ENCODE assay signal across 18 mouse cellular contexts in genomic region chr2:166096834-166097233, GRCm38 (mm10). TPM values are rescaled to one million over a fixed set of nuclear protein-coding genes. Genes with fewer than 3 reads are reported as not detected.
DNase-seq lines count a peak whose midpoint lies in the region; ATAC-seq and TF ChIP-seq lines count a peak whose summit lies in the region.
"Had no signal": no experiment of that assay in that cellular context is flagged by ENCODE, and none has a peak within 500 bp of the region (broad histone marks: within the 10 kb centered on the region; RNA-seq: fewer than 3 reads in every experiment).

No protein-coding gene starts in this region.

- H3K4me3 ChIP-seq in kidney, adult 2 months (ENCODE audit: insufficient read depth, low read depth, low read length): no peak overlapping the region
- no peak overlapping the region for H3K4me3 ChIP-seq in kidney, embryonic 15.5 days (replicated peaks)
- H3K4me3 ChIP-seq in lung, embryonic 14.5 days (ENCODE audit: low read depth, low read length): no peak overlapping the region
- no peak overlapping the region for H3K4me3 ChIP-seq in MEL (ENCODE audit: control insufficient read depth in 1 of 2, insufficient read depth in 1 of 2, low read depth in 2 of 2, low read length in 2 of 2)
- H3K4me3 ChIP-seq in cortical plate, adult 2 months (ENCODE audit: insufficient read depth, low read length): no peak overlapping the region
- H3K4me3 ChIP-seq in midbrain, embryonic 10.5 days: no peak overlapping the region
- H3K4me3 ChIP-seq: forebrain, embryonic 12.5 days; hindbrain, embryonic 15.5 days; liver, embryonic 13.5 days; megakaryocyte, embryonic 14.5 days had no signal

- H3K27me3 ChIP-seq in kidney, adult 2 months (replicated peaks; ENCODE audit: control insufficient read depth, insufficient read depth, low read length): no peaks in the 10 kb centered on the region
- H3K27me3 ChIP-seq in kidney, embryonic 15.5 days: no peaks in the 10 kb centered on the region
- H3K27me3 ChIP-seq in lung, embryonic 14.5 days (ENCODE audit: insufficient read depth, low read length): no peaks in the 10 kb centered on the region
- H3K27me3 ChIP-seq in MEL (ENCODE audit: control insufficient read depth in 1 of 2, insufficient read depth in 2 of 2, low read length in 2 of 2): no peaks in the 10 kb centered on the region
- H3K27me3 ChIP-seq in midbrain, embryonic 10.5 days (ENCODE audit: low read depth, poor library complexity, severe bottlenecking): no peaks in the 10 kb centered on the region
- H3K27me3 ChIP-seq: forebrain, embryonic 12.5 days; hindbrain, embryonic 15.5 days; liver, embryonic 13.5 days had no signal

- DNase-seq in kidney, adult 2 months: no peak
- DNase-seq in lung, embryonic 14.5 days: no peak
- DNase-seq in lung, postnatal 4 days: no peak
- DNase-seq in MEL (ENCODE audit: low read depth, low spot score): peak; percentile 23
- no peak for DNase-seq in midbrain, embryonic 10.5 days (ENCODE audit: low spot score)
- no peak for DNase-seq in ovary, postnatal 10 days (ENCODE audit: low spot score)
- DNase-seq: adrenal gland, postnatal 25 days; cerebellum, postnatal 36 days; gastrocnemius, postnatal 25 days; kidney, adult 11 months; liver, embryonic 13.5 days had no signal

- TF ChIP-seq RAD21 in MEL (IDR thresholded peaks at IDR 0.05; ENCODE audit: low read depth, low read length): no peak; the same call in 1 of the 2 replicates

- TF ChIP-seq CTCF in kidney, adult 2 months (conservative IDR thresholded peaks at IDR 0.05; ENCODE audit: insufficient read depth, insufficient read length, low read depth, low read length): 0 out of 2 replicates have a peak, but pooled peaks have one; percentile 15
- TF ChIP-seq CTCF in lung, embryonic 14.5 days (IDR thresholded peaks at IDR 0.05; ENCODE audit: low read depth): peak; percentile 32; the same call in 1 of the 2 replicates
- TF ChIP-seq CTCF in MEL (IDR thresholded peaks at IDR 0.05 in 2 of 3, conservative IDR thresholded peaks at IDR 0.05 in 1 of 3; ENCODE audit: control insufficient read depth in 1 of 3, insufficient read depth in 1 of 3, low read depth in 2 of 3, low read length in 3 of 3, poor library complexity in 1 of 3, severe bottlenecking in 1 of 3): peak in 2 of 3 experiments; percentile 27 to 28; a peak in 3 of 6 replicates
- 0 out of 2 replicates have a peak, but pooled peaks have one; percentile 2 for TF ChIP-seq CTCF in cortical plate, adult 2 months (IDR thresholded peaks at IDR 0.05; ENCODE audit: extremely low read depth, insufficient read depth, low read length)

- H3K79me2 ChIP-seq in MEL (ENCODE audit: control insufficient read depth, insufficient read depth, low read length, poor library complexity): no peaks in the 10 kb centered on the region

- no peaks in the 10 kb centered on the region for H3K36me3 ChIP-seq in kidney, adult 2 months (ENCODE audit: control insufficient read depth, insufficient read depth, low read length)
- peaks cover 28% of the 10 kb centered on the region for H3K36me3 ChIP-seq in kidney, embryonic 15.5 days
- no peaks in the 10 kb centered on the region for H3K36me3 ChIP-seq in lung, embryonic 14.5 days (ENCODE audit: insufficient read depth)
- H3K36me3 ChIP-seq in MEL (ENCODE audit: control insufficient read depth in 1 of 2, insufficient read depth in 2 of 2, low read length in 2 of 2): no peaks in the 10 kb centered on the region
- H3K36me3 ChIP-seq in midbrain, embryonic 10.5 days: peaks cover 56% of the 10 kb centered on the region
- H3K36me3 ChIP-seq: G1E; liver, embryonic 13.5 days had no signal

- no peak for ATAC-seq in kidney, embryonic 15.5 days (replicated peaks; ENCODE audit: low FRiP score)
- ATAC-seq in lung, embryonic 14.5 days (ENCODE audit: insufficient read depth): no peak

- H3K4me1 ChIP-seq in kidney, adult 2 months (ENCODE audit: control insufficient read depth, insufficient read depth, low read length): no peaks in the 10 kb centered on the region
- H3K4me1 ChIP-seq in kidney, embryonic 15.5 days: 0 out of 2 replicates have a peak, but pooled peaks cover 14% of the 10 kb centered on the region
- no peaks in the 10 kb centered on the region for H3K4me1 ChIP-seq in lung, embryonic 14.5 days (ENCODE audit: insufficient read depth)
- H3K4me1 ChIP-seq in MEL (ENCODE audit: control insufficient read depth in 1 of 2, insufficient read depth in 2 of 2, low read length in 2 of 2): no peaks in the 10 kb centered on the region
- peaks cover 8% of the 10 kb centered on the region for H3K4me1 ChIP-seq in cortical plate, adult 2 months (ENCODE audit: control insufficient read depth, insufficient read depth, low read length)
- peaks cover 6% of the 10 kb centered on the region; the same call in 1 of the 2 replicates for H3K4me1 ChIP-seq in midbrain, embryonic 10.5 days

- TF ChIP-seq POLR2A in kidney, adult 2 months (IDR thresholded peaks at IDR 0.05; ENCODE audit: low read depth, low read length): no peak
- no peak for TF ChIP-seq POLR2A in MEL (IDR thresholded peaks at IDR 0.05; ENCODE audit: control insufficient read depth in 1 of 2, insufficient read depth in 1 of 2, low read depth in 1 of 2, low read length in 2 of 2, poor library complexity in 1 of 2)
- no peak for TF ChIP-seq POLR2A in cortical plate, adult 2 months (IDR thresholded peaks at IDR 0.05; ENCODE audit: extremely low read depth, insufficient read depth, low read length)

- WGBS in kidney, adult 2 months: 100% methylated on average over 1 of the region's 1 CpGs
- WGBS in kidney, embryonic 15.5 days: 97% methylated on average over 1 of the region's 1 CpGs
- 90% methylated on average over 1 of the region's 1 CpGs for WGBS in lung, embryonic 14.5 days
- WGBS in midbrain, embryonic 10.5 days: 90% methylated on average over 1 of the region's 1 CpGs

- no peak overlapping the region for H3K27ac ChIP-seq in kidney, adult 2 months (ENCODE audit: insufficient read depth, low read depth, low read length)
- no peak overlapping the region for H3K27ac ChIP-seq in kidney, embryonic 15.5 days
- H3K27ac ChIP-seq in lung, embryonic 14.5 days (ENCODE audit: low read depth): no peak overlapping the region
- no peak overlapping the region for H3K27ac ChIP-seq in MEL (ENCODE audit: control insufficient read depth, low read depth, low read length)
- H3K27ac ChIP-seq in cortical plate, adult 2 months (ENCODE audit: insufficient read depth, low read length): no peak overlapping the region
- no peak overlapping the region for H3K27ac ChIP-seq in midbrain, embryonic 10.5 days (replicated peaks)
- H3K27ac ChIP-seq: forebrain, embryonic 12.5 days; hindbrain, embryonic 15.5 days; liver, embryonic 13.5 days had no signal

- no peak overlapping the region for H3K4me2 ChIP-seq in kidney, embryonic 15.5 days
- H3K4me2 ChIP-seq in lung, embryonic 14.5 days: no peak overlapping the region
- H3K4me2 ChIP-seq: forebrain, embryonic 12.5 days; heart, embryonic 11.5 days; hindbrain, embryonic 15.5 days; liver, embryonic 13.5 days had no signal

- no peak for TF ChIP-seq EP300 in MEL (IDR thresholded peaks at IDR 0.05; ENCODE audit: low read depth in 1 of 2, low read length in 2 of 2)

- no peak overlapping the region for H3K9ac ChIP-seq in kidney, embryonic 15.5 days
- H3K9ac ChIP-seq in lung, embryonic 14.5 days: no peak overlapping the region
- no peak overlapping the region for H3K9ac ChIP-seq in MEL (ENCODE audit: control insufficient read depth, low read depth, low read length, poor library complexity, severe bottlenecking)
- H3K9ac ChIP-seq: forebrain, embryonic 12.5 days; hindbrain, embryonic 15.5 days; liver, embryonic 13.5 days had no signal

- H3K9me3 ChIP-seq in kidney, embryonic 15.5 days (replicated peaks): no peaks in the 10 kb centered on the region
- H3K9me3 ChIP-seq in lung, embryonic 14.5 days (ENCODE audit: low read depth, low read length): no peaks in the 10 kb centered on the region
- H3K9me3 ChIP-seq in MEL (replicated peaks; ENCODE audit: insufficient read depth, low read length): no peaks in the 10 kb centered on the region
- H3K9me3 ChIP-seq in midbrain, embryonic 10.5 days (replicated peaks): no peaks in the 10 kb centered on the region
- H3K9me3 ChIP-seq: forebrain, embryonic 12.5 days; hindbrain, embryonic 15.5 days; liver, embryonic 13.5 days had no signal

TF ChIP-seq in MEL, 35 proteins besides CTCF, POLR2A, EP300 and RAD21 (continues in another document):
- TF ChIP-seq GABPA (IDR thresholded peaks at IDR 0.05; ENCODE audit: low read depth, low read length) (no peak), ZMIZ1 (IDR thresholded peaks at IDR 0.05; ENCODE audit: low read depth, low read length) (no peak), ELF1 (IDR thresholded peaks at IDR 0.05; ENCODE audit: low read depth, low read length) (no peak), ZC3H11A (IDR thresholded peaks at IDR 0.05; ENCODE audit: low read depth, low read length) (no peak), USF1 (IDR thresholded peaks at IDR 0.05; ENCODE audit: low read depth, low read length) (no peak), UBTF (IDR thresholded peaks at IDR 0.05; ENCODE audit: borderline replicate concordance, insufficient read depth, low read depth, low read length) (no peak), ZNF384 (IDR thresholded peaks at IDR 0.05; ENCODE audit: low read depth, low read length) (no peak), JUND (IDR thresholded peaks at IDR 0.05; ENCODE audit: low read depth, low read length) (no peak), BHLHE40 (IDR thresholded peaks at IDR 0.05; ENCODE audit: borderline replicate concordance, low read depth, low read length) (no peak), USF2 (IDR thresholded peaks at IDR 0.05; ENCODE audit: borderline replicate concordance in 1 of 2, insufficient read depth in 1 of 2, low read depth in 1 of 2, low read length in 2 of 2) (no peak), ZKSCAN1 (IDR thresholded peaks at IDR 0.05; ENCODE audit: low read depth, low read length) (no peak), SIN3A (IDR thresholded peaks at IDR 0.05; ENCODE audit: low read length) (no peak), GATA1 (IDR thresholded peaks at IDR 0.05; ENCODE audit: low read depth, low read length) (no peak), TBP (IDR thresholded peaks at IDR 0.05; ENCODE audit: low read depth, low read length) (no peak), CHD2 (IDR thresholded peaks at IDR 0.05; ENCODE audit: low read length) (no peak), MAZ (IDR thresholded peaks at IDR 0.05; ENCODE audit: low read depth, low read length) (no peak), TCF12 (IDR thresholded peaks at IDR 0.05; ENCODE audit: low read depth, low read length) (no peak)

RNA-seq across cellular contexts. Expression of gene Sulf2, which starts 58.6 kb away (rescaled TPM):
- polyA plus RNA-seq in kidney, adult 2 months (2012; rRNA removed): 18.6 and 23.8 TPM in 2 replicates
- 61.0 and 65.3 TPM in 2 replicates for polyA plus RNA-seq in kidney, embryonic 15.5 days (2015; fragmentation: Nextera tagmentation; extraction: Ambion mirVana)
- polyA plus RNA-seq in lung, embryonic 14.5 days (2014; fragmentation: Nextera tagmentation; extraction: Ambion mirVana): 51.1 and 57.6 TPM in 2 replicates
- not detected in 2 replicates for total RNA-seq in MEL (2012; rRNA removed)
- not detected for polyA plus RNA-seq in MEL (2012; ENCODE audit: insufficient read depth in 1 of 2, insufficient read length in 2 of 2, low read depth in 1 of 2, low replicate concordance in 2 of 2, missing spikeins in 1 of 2)
- polyA plus RNA-seq in cortical plate, adult 2 months (2012; rRNA removed): 69.5 and 75.0 TPM in 2 replicates
- 62.5 and 74.5 TPM in 2 replicates for polyA plus RNA-seq in midbrain, embryonic 10.5 days (2016; fragmentation: Nextera tagmentation; extraction: Ambion mirVana)
- polyA plus RNA-seq: G1E had no signal

Comparison
In these comparisons a context has a peak if more than half of its experiments do, and no peak if none do; other contexts are left out.
1. RNA of gene Sulf2, which starts 58.6 kb away (polyA plus RNA-seq): 69.5 to 75.0 TPM in cortical plate, adult 2 months, 61.0 to 65.3 TPM in kidney, embryonic 15.5 days, 62.5 to 74.5 TPM in midbrain, embryonic 10.5 days, 51.1 to 57.6 TPM in lung, embryonic 14.5 days and 18.6 to 23.8 TPM in kidney, adult 2 months; not detected in MEL; every median in the first group is over 10 times any median in the second.
2. Peak in every context shown above with its lines, with median percentiles within 50 percentile points of each other: CTCF ChIP-seq.